Mouse (Mus musculus) forebrain, embryonic 16.5 days (tissue): ENCODE results near the gene Ripk4. TPM values are rescaled to one million over a fixed set of nuclear protein-coding genes. Genes with fewer than 3 reads are reported as not detected.

Source experiments
- ATAC-seq: fragments of 200-750 bp; cut with Nextera tagmentation; 2 replicates; pipeline ENCODE4 v1.8.0; 2017; ENCODE audit warnings: mild to moderate bottlenecking, moderate library complexity
- H3K27ac ChIP-seq: fragments of 300-500 bp; sonication (generic); 2 replicates; pipeline ENCODE4 v1.5.1; 2014; ENCODE audit warnings: low read length, control low read depth
- H3K27me3 ChIP-seq: fragments of 300-500 bp; sonication (generic); replicated peaks from 2 replicates; pipeline ENCODE4 v1.6.1; 2014; ENCODE audit warnings: low read length; ENCODE audit not compliant: control insufficient read depth, insufficient read depth
- H3K36me3 ChIP-seq: fragments of 300-500 bp; sonication (generic); 2 replicates; pipeline ENCODE4 v1.6.1; 2014; ENCODE audit not compliant: control insufficient read depth, insufficient read depth
- H3K4me1 ChIP-seq: fragments of 300-500 bp; sonication (generic); replicated peaks from 2 replicates; pipeline ENCODE4 v1.6.1; 2014; ENCODE audit warnings: low read length; ENCODE audit not compliant: control insufficient read depth, insufficient read depth
- H3K4me2 ChIP-seq: fragments of 300-500 bp; sonication (generic); 2 replicates; pipeline ENCODE4 v1.6.1; 2014; ENCODE audit warnings: mild to moderate bottlenecking, low read length, control low read depth
- H3K4me3 ChIP-seq: fragments of 300-500 bp; sonication (generic); replicated peaks from 2 replicates; pipeline ENCODE4 v1.5.1; 2014; ENCODE audit warnings: mild to moderate bottlenecking, low read length, control low read depth
- H3K9ac ChIP-seq: fragments of 300-500 bp; sonication (generic); replicated peaks from 2 replicates; pipeline ENCODE4 v1.6.1; 2014; ENCODE audit warnings: low read depth, low read length, control low read depth
- H3K9me3 ChIP-seq: fragments of 300-500 bp; sonication (generic); 2 replicates; pipeline ENCODE4 v1.6.1; 2016; ENCODE audit warnings: low read length; ENCODE audit not compliant: control insufficient read depth
- WGBS: fragments of 180-500 bp; shearing (Covaris S2); extraction: QIAGEN DNeasy Blood & Tissue Kit; methylation state at CpG from one replicate; pipeline ENCODE4 v1.1.7; 2014; 5-methylcytosine and 5-hydroxymethylcytosine counted together
- polyA plus RNA-seq: library from polyadenylated mRNA; unstranded; fragments of >200 nt; fragmentation: Nextera tagmentation; extraction: Ambion mirVana; gene quantifications from 2 replicates; pipeline ENCODE4 v1.2.1, GENCODE M21; 2015

The Ripk4 gene
- polyA plus RNA-seq, 1 experiment from 2014 or later: 1.5 TPM

DNA sequence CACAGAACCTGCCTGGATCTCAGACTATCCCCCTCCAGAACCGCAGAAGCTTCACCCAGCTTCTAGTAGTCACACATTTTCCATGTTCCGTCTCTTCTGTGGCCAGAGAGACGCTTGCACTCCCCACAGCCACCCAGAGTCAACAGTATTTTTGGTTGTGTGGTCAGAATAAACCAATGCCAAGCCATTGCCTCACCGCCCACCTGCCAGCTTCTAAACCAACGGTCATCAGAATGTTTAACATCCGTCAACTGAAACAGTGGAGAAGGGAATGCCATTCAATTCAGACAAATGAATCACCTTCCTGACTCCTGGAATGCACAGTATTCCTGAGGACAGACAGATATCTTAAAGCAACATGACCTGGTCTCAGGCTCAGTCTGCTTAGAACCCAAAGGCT, 47.0 kb downstream of the Ripk4 start:
- Histone ChIP-seq H3K4me3 (no peak overlapping the region), H3K27me3 (no peaks in the 10 kb centered on the region), H3K9me3 (no peaks in the 10 kb centered on the region), H3K27ac (no peak overlapping the region), H3K9ac (no peak overlapping the region), H3K36me3 (no peaks in the 10 kb centered on the region), H3K4me1 (no peaks in the 10 kb centered on the region), H3K4me2 (no peak overlapping the region)
- WGBS: 87% methylated on average over 6 of the region's 6 CpGs
- ATAC-seq: no peak

- Histone ChIP-seq H3K9ac (no peak overlapping the region), H3K4me1 (no peaks in the 10 kb centered on the region), H3K4me2 (no peak overlapping the region), H3K9me3 (no peaks in the 10 kb centered on the region), H3K27ac (no peak overlapping the region), H3K27me3 (no peaks in the 10 kb centered on the region), H3K36me3 (no peaks in the 10 kb centered on the region), H3K4me3 (no peak overlapping the region)
- ATAC-seq: no peak
These were observed 51.5 kb downstream of the Ripk4 start for GRCm38 (mm10) chr16:97712129-97712528.

- no peak overlapping the region for H3K4me3 ChIP-seq
- H3K27me3 ChIP-seq: no peaks in the 10 kb centered on the region
- no peak for ATAC-seq
- no peak overlapping the region for H3K4me2 ChIP-seq
- no peaks in the 10 kb centered on the region for H3K4me1 ChIP-seq
- H3K9me3 ChIP-seq: no peaks in the 10 kb centered on the region
- H3K36me3 ChIP-seq: no peaks in the 10 kb centered on the region
- H3K9ac ChIP-seq: no peak overlapping the region
- H3K27ac ChIP-seq: no peak overlapping the region
- 57% methylated on average over 1 of the region's 1 CpGs for WGBS
These were observed 61.7 kb downstream of the Ripk4 start for GRCm38 (mm10) chr16:97701871-97702270.

- no peak overlapping the region for H3K9ac ChIP-seq
- ATAC-seq: no peak
- no peaks in the 10 kb centered on the region for H3K9me3 ChIP-seq
- H3K36me3 ChIP-seq: no peaks in the 10 kb centered on the region
- no peaks in the 10 kb centered on the region for H3K27me3 ChIP-seq
- H3K27ac ChIP-seq: no peak overlapping the region
- H3K4me1 ChIP-seq: no peaks in the 10 kb centered on the region
- WGBS: 28% methylated on average over 1 of the region's 1 CpGs
- H3K4me2 ChIP-seq: no peak overlapping the region
- no peak overlapping the region for H3K4me3 ChIP-seq
These were observed 65.8 kb downstream of the Ripk4 start for GRCm38 (mm10) chr16:97697769-97698168.

DNA sequence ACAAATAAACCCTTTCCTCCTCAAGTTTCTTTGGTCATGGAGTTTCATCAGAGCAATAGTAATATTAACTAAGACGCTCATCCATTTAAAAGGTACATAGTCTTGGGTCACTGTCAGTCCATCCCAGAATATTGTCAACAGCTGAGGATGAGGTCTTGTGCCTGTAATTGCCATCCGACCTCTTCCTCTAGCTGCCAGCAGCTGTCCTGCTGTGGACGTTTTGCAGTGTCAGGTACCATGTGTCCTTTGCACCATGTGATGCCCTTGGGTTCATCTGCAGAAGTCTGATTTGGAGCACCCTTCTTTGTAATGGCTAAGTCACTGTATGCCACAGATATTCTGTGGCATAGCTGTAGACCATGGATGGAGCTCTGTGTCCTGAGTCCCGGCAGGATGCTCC, 67.9 kb downstream of the Ripk4 start:
- Histone ChIP-seq H3K9me3 (no peaks in the 10 kb centered on the region), H3K9ac (no peak overlapping the region), H3K4me3 (no peak overlapping the region), H3K27ac (no peak overlapping the region), H3K4me1 (no peaks in the 10 kb centered on the region), H3K27me3 (no peaks in the 10 kb centered on the region), H3K4me2 (no peak overlapping the region), H3K36me3 (no peaks in the 10 kb centered on the region)
- WGBS: 85% methylated on average over 4 of the region's 4 CpGs
- ATAC-seq: no peak

Other genes with a start within 250 kb of the Ripk4 start
- not detected in 2 replicates for gene Fam3b, start 249.0 kb downstream of the Ripk4 start, polyA plus RNA-seq
- gene Tmprss2, start 152.6 kb downstream of the Ripk4 start, polyA plus RNA-seq: 0.22 and 0.63 TPM in 2 replicates
- 17.0 and 18.7 TPM in 2 replicates for gene Prdm15, start 88.1 kb upstream of the Ripk4 start, polyA plus RNA-seq
- 11.2 and 12.7 TPM in 2 replicates for gene C2cd2, start 198.8 kb upstream of the Ripk4 start, polyA plus RNA-seq
- 13.0 and 13.7 TPM in 2 replicates for gene Zbtb21, start 198.8 kb upstream of the Ripk4 start, polyA plus RNA-seq
- gene B230307C23Rik, start 233.5 kb upstream of the Ripk4 start, polyA plus RNA-seq: 21.3 and 23.8 TPM in 2 replicates